Mouse (Mus musculus): Measurements from ENCODE around the gene Kif24.

GRCm38 (mm10) chr4:41401167-41401566 is 63.5 kb downstream of the Kif24 start:
- TF ChIP-seq CTCF (IDR thresholded peaks at IDR 0.05; ENCODE audit: control insufficient read depth, insufficient read depth, insufficient replicate concordance, low read depth, low read length), result no peak
- TF ChIP-seq POLR2A (IDR thresholded peaks at IDR 0.05; ENCODE audit: control insufficient read depth, low read depth, low read length), result no peak
